Comparison of ENCODE assay signal across 9 mouse cellular contexts in the genomic region with DNA sequence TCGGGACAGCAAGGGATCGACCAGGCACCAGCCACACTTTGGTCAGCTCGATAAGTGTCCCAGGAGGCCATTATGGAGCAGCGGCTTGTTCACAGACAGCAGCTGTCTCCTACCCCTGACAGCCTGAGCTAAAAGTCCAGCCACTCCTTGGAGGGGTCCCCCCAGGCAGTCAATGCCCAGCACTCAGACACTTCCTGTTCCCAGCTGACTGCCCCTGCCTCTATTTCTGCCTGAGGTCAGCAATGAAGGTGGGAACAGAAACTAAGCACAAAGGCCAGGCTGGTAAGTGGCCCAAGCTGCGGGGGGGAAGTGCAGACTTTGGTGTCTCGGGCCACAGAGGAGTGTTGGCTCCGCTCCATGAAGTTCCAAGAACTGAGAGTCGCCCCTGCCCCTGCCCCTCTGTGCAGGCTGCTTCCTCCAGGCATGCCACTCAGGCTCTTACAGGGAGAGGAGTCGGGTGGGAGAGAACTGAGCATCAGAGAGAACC.
DNase-seq lines count a peak whose midpoint lies in the region; ATAC-seq and TF ChIP-seq lines count a peak whose summit lies in the region.
"Had no signal": no experiment of that assay in that cellular context is flagged by ENCODE, and none has a peak within 500 bp of the region (broad histone marks: within the 10 kb centered on the region; RNA-seq: fewer than 3 reads in every experiment).

No protein-coding gene starts in this region.

- H3K4me3 ChIP-seq in layer of hippocampus, adult 2 months, result no peak overlapping the region
- no peak overlapping the region for H3K4me3 ChIP-seq in brown adipose tissue, adult 24 weeks (ENCODE audit: insufficient read depth, low read depth, low read length)
- no peak overlapping the region for H3K4me3 ChIP-seq in limb, embryonic 14.5 days (replicated peaks; ENCODE audit: low read length)
- H3K4me3 ChIP-seq: erythroblast, embryonic 14.5 days had no signal

- no peak for TF ChIP-seq POLR2A in limb, embryonic 14.5 days (IDR thresholded peaks at IDR 0.05; ENCODE audit: borderline replicate concordance, extremely low read depth, insufficient read depth, insufficient read length)

- H3K9ac ChIP-seq in limb, embryonic 14.5 days (ENCODE audit: low read depth, low read length, severe bottlenecking), result 0 out of 2 replicates have a peak overlapping the region, but pooled peaks have one; percentile 12

- 0 out of 2 replicates have a peak, but pooled peaks have one; percentile 21 for ATAC-seq in limb, embryonic 14.5 days (ENCODE audit: low FRiP score, low read depth)
- ATAC-seq in activated CD4-positive, CD25-positive, alpha-beta regulatory T cell, adult 4 months, result no peak

- WGBS in limb, embryonic 14.5 days, result 29% methylated on average over 9 of the region's 9 CpGs

- H3K4me1 ChIP-seq in brown adipose tissue, adult 24 weeks (ENCODE audit: control insufficient read depth, insufficient read depth, insufficient read length, low read length), result peaks cover 13% of the 10 kb centered on the region
- peaks cover 14% of the 10 kb centered on the region for H3K4me1 ChIP-seq in limb, embryonic 14.5 days (ENCODE audit: control insufficient read depth, insufficient read depth, low read length)

- TF ChIP-seq CTCF in layer of hippocampus, adult 2 months (conservative IDR thresholded peaks at IDR 0.05), result no peak

- no peaks in the 10 kb centered on the region for H3K27me3 ChIP-seq in limb, embryonic 14.5 days (ENCODE audit: control insufficient read depth, insufficient read depth, low read length)
- no peaks in the 10 kb centered on the region for H3K27me3 ChIP-seq in splenic B cell, adult 2 months (ENCODE audit: control insufficient read depth, insufficient read depth, low read length, poor library complexity, severe bottlenecking)

- DNase-seq in layer of hippocampus, adult 2 months (ENCODE audit: low spot score in 2 of 2), result no peak
- no peak for DNase-seq in layer of hippocampus, adult 8-10 months (ENCODE audit: low spot score in 2 of 2)
- peak; percentile 27 for DNase-seq in heart, postnatal 4 days
- DNase-seq in limb, embryonic 14.5 days (ENCODE audit: low spot score), result no peak
- DNase-seq in splenic B cell, adult 2 months (ENCODE audit: low read depth, low spot score), result peak; percentile 50
- DNase-seq in cerebellum, adult 9-10 months, result no peak

- no peak overlapping the region for H3K4me2 ChIP-seq in limb, embryonic 14.5 days (replicated peaks; ENCODE audit: low read depth, low read length, severe bottlenecking)

- H3K36me3 ChIP-seq in limb, embryonic 14.5 days (ENCODE audit: control insufficient read depth, insufficient read depth, low read length), result 0 out of 2 replicates have a peak, but pooled peaks cover 11% of the 10 kb centered on the region
- H3K36me3 ChIP-seq in splenic B cell, adult 2 months (ENCODE audit: control insufficient read depth, insufficient read depth, low read length, poor library complexity, severe bottlenecking), result no peaks in the 10 kb centered on the region

- H3K9me3 ChIP-seq in limb, embryonic 14.5 days (ENCODE audit: control insufficient read depth, low read length), result no peaks in the 10 kb centered on the region

- peak overlapping the region; percentile 28; the same call in 1 of the 2 replicates for H3K27ac ChIP-seq in layer of hippocampus, adult 2 months
- 0 out of 2 replicates have a peak overlapping the region, but pooled peaks have one; percentile 20 for H3K27ac ChIP-seq in brown adipose tissue, adult 24 weeks (replicated peaks; ENCODE audit: low read depth, low read length)
- H3K27ac ChIP-seq in limb, embryonic 14.5 days (replicated peaks; ENCODE audit: low read depth, low read length), result peak overlapping the region; percentile 39; the same call in 1 of the 2 replicates

Comparison
In these comparisons a context has a peak if more than half of its experiments do, and no peak if none do; other contexts are left out.
1. DNase-seq: peak in heart, postnatal 4 days (single experiment) and splenic B cell, adult 2 months (single experiment); none in layer of hippocampus, adult 2 months (0 of 2), layer of hippocampus, adult 8-10 months (0 of 2), limb, embryonic 14.5 days (single experiment) and cerebellum, adult 9-10 months (single experiment).
2. Peak in every context shown above with its lines, with median percentiles within 50 percentile points of each other: H3K27ac ChIP-seq.